Mouse (Mus musculus): Measurements from ENCODE around the gene Pkd1l1. TPM values are rescaled to one million over a fixed set of nuclear protein-coding genes. Genes with fewer than 3 reads are reported as not detected.

Pkd1l1 gene
- polyA plus RNA-seq, 1 experiment = 0.45 TPM

GRCm38 (mm10) chr11:8988084-8988483 lies 15.0 kb upstream of the Pkd1l1 start:
- 74% methylated on average over 4 of the region's 4 CpGs for WGBS
- Histone ChIP-seq H3K4me3 (replicated peaks; ENCODE audit: control insufficient read depth, low read depth, low read length) (no peak overlapping the region), H3K4me1 (ENCODE audit: control insufficient read depth, insufficient read depth, low read length) (no peaks in the 10 kb centered on the region; the same call in 1 of the 2 replicates), H3K27ac (ENCODE audit: control insufficient read depth, insufficient read depth, low read depth, low read length, poor library complexity) (no peak overlapping the region)
- TF ChIP-seq CTCF (IDR thresholded peaks at IDR 0.05; ENCODE audit: control insufficient read depth, insufficient read depth, low read length) (no peak), POLR2A (IDR thresholded peaks at IDR 0.05; ENCODE audit: borderline replicate concordance, control insufficient read depth, low read depth, low read length) (no peak)

- TF ChIP-seq POLR2A (IDR thresholded peaks at IDR 0.05; ENCODE audit: borderline replicate concordance, control insufficient read depth, low read depth, low read length) (no peak), CTCF (IDR thresholded peaks at IDR 0.05; ENCODE audit: control insufficient read depth, insufficient read depth, low read length) (no peak)
- H3K4me1 ChIP-seq (ENCODE audit: control insufficient read depth, insufficient read depth, low read length) = no peaks in the 10 kb centered on the region; the same call in 1 of the 2 replicates
- H3K4me3 ChIP-seq (replicated peaks; ENCODE audit: control insufficient read depth, low read depth, low read length) = no peak overlapping the region
- no peak overlapping the region for H3K27ac ChIP-seq (ENCODE audit: control insufficient read depth, insufficient read depth, low read depth, low read length, poor library complexity)
These were observed 13.0 kb upstream of the Pkd1l1 start for GRCm38 (mm10) chr11:8986058-8986457.

GRCm38 (mm10) chr11:8983237-8983861 lies 10.3 kb upstream of the Pkd1l1 start:
- TF ChIP-seq POLR2A (IDR thresholded peaks at IDR 0.05; ENCODE audit: borderline replicate concordance, control insufficient read depth, low read depth, low read length) = no peak
- peak; percentile 66 for TF ChIP-seq CTCF (IDR thresholded peaks at IDR 0.05; ENCODE audit: control insufficient read depth, insufficient read depth, low read length)
- WGBS = 40% methylated on average over 6 of the region's 6 CpGs
- no peak overlapping the region for H3K27ac ChIP-seq (ENCODE audit: control insufficient read depth, insufficient read depth, low read depth, low read length, poor library complexity)
- H3K4me1 ChIP-seq (ENCODE audit: control insufficient read depth, insufficient read depth, low read length) = no peaks in the 10 kb centered on the region; the same call in 1 of the 2 replicates
- no peak overlapping the region for H3K4me3 ChIP-seq (replicated peaks; ENCODE audit: control insufficient read depth, low read depth, low read length)

GRCm38 (mm10) chr11:8978154-8978553 lies 5.1 kb upstream of the Pkd1l1 start:
- WGBS = 44% methylated on average over 4 of the region's 4 CpGs
- TF ChIP-seq POLR2A (IDR thresholded peaks at IDR 0.05; ENCODE audit: borderline replicate concordance, control insufficient read depth, low read depth, low read length) (no peak), CTCF (IDR thresholded peaks at IDR 0.05; ENCODE audit: control insufficient read depth, insufficient read depth, low read length) (no peak)
- no peaks in the 10 kb centered on the region; the same call in 1 of the 2 replicates for H3K4me1 ChIP-seq (ENCODE audit: control insufficient read depth, insufficient read depth, low read length)
- no peak overlapping the region for H3K27ac ChIP-seq (ENCODE audit: control insufficient read depth, insufficient read depth, low read depth, low read length, poor library complexity)
- no peak overlapping the region for H3K4me3 ChIP-seq (replicated peaks; ENCODE audit: control insufficient read depth, low read depth, low read length)

- no peak for TF ChIP-seq POLR2A (IDR thresholded peaks at IDR 0.05; ENCODE audit: borderline replicate concordance, control insufficient read depth, low read depth, low read length)
- no peak for TF ChIP-seq CTCF (IDR thresholded peaks at IDR 0.05; ENCODE audit: control insufficient read depth, insufficient read depth, low read length)
These were observed 973 bp downstream of the Pkd1l1 start for GRCm38 (mm10) chr11:8972093-8972492.

GRCm38 (mm10) chr11:8970509-8970908 lies 2.6 kb downstream of the Pkd1l1 start:
- 61% methylated on average over 9 of the region's 9 CpGs for WGBS
- TF ChIP-seq CTCF (IDR thresholded peaks at IDR 0.05; ENCODE audit: control insufficient read depth, insufficient read depth, low read length) (no peak), POLR2A (IDR thresholded peaks at IDR 0.05; ENCODE audit: borderline replicate concordance, control insufficient read depth, low read depth, low read length) (no peak)
- Histone ChIP-seq H3K27ac (ENCODE audit: control insufficient read depth, insufficient read depth, low read depth, low read length, poor library complexity) (0 out of 2 replicates have a peak overlapping the region, but pooled peaks have one; percentile 27), H3K4me1 (ENCODE audit: control insufficient read depth, insufficient read depth, low read length) (no peaks in the 10 kb centered on the region; the same call in 1 of the 2 replicates), H3K4me3 (replicated peaks; ENCODE audit: control insufficient read depth, low read depth, low read length) (peak overlapping the region; percentile 30)

More at GRCm38 (mm10) chr11:8972093-8972492, 973 bp downstream of the Pkd1l1 start:
- Histone ChIP-seq H3K4me1 (ENCODE audit: control insufficient read depth, insufficient read depth, low read length) (no peaks in the 10 kb centered on the region; the same call in 1 of the 2 replicates), H3K4me3 (replicated peaks; ENCODE audit: control insufficient read depth, low read depth, low read length) (no peak overlapping the region), H3K27ac (ENCODE audit: control insufficient read depth, insufficient read depth, low read depth, low read length, poor library complexity) (no peak overlapping the region)
- WGBS = 85% methylated on average over 6 of the region's 6 CpGs

- TF ChIP-seq CTCF (IDR thresholded peaks at IDR 0.05; ENCODE audit: control insufficient read depth, insufficient read depth, low read length) = no peak
- no peak for TF ChIP-seq POLR2A (IDR thresholded peaks at IDR 0.05; ENCODE audit: borderline replicate concordance, control insufficient read depth, low read depth, low read length)
- Histone ChIP-seq H3K27ac (ENCODE audit: control insufficient read depth, insufficient read depth, low read depth, low read length, poor library complexity) (no peak overlapping the region), H3K4me3 (replicated peaks; ENCODE audit: control insufficient read depth, low read depth, low read length) (no peak overlapping the region), H3K4me1 (ENCODE audit: control insufficient read depth, insufficient read depth, low read length) (no peaks in the 10 kb centered on the region; the same call in 1 of the 2 replicates)
- WGBS = 85% methylated on average over 7 of the region's 7 CpGs
These were observed 5.0 kb downstream of the Pkd1l1 start for GRCm38 (mm10) chr11:8968094-8968493.

GRCm38 (mm10) chr11:8958572-8958971 lies 14.5 kb downstream of the Pkd1l1 start:
- Histone ChIP-seq H3K4me3 (replicated peaks; ENCODE audit: control insufficient read depth, low read depth, low read length) (no peak overlapping the region), H3K27ac (ENCODE audit: control insufficient read depth, insufficient read depth, low read depth, low read length, poor library complexity) (no peak overlapping the region), H3K4me1 (ENCODE audit: control insufficient read depth, insufficient read depth, low read length) (no peaks in the 10 kb centered on the region)
- 84% methylated on average over 10 of the region's 10 CpGs for WGBS
- TF ChIP-seq CTCF (IDR thresholded peaks at IDR 0.05; ENCODE audit: control insufficient read depth, insufficient read depth, low read length) (no peak), POLR2A (IDR thresholded peaks at IDR 0.05; ENCODE audit: borderline replicate concordance, control insufficient read depth, low read depth, low read length) (no peak)

Data from bone marrow, adult 2 months (tissue).